Mouse (Mus musculus) forebrain, postnatal 0 days (tissue): ENCODE measurements around the gene Dhrs3. TPM values are rescaled to one million over a fixed set of nuclear protein-coding genes. Genes with fewer than 3 reads are reported as not detected.

Experiments
- ATAC-seq: fragments of 200-750 bp; cut with Nextera tagmentation; 2 replicates; pipeline ENCODE4 v1.8.0; 2017; ENCODE audit warnings: mild to moderate bottlenecking, moderate library complexity
- DNase-seq: peaks from one replicate; pipeline ENCODE4 v3.0.0-alpha.2; 2015
- H3K27ac ChIP-seq: fragments of 300-500 bp; sonication (generic); 2 replicates; pipeline ENCODE4 v1.5.1; 2014; ENCODE audit warnings: low read depth, mild to moderate bottlenecking, antibody characterized with exemption, low read length, moderate library complexity, mixed read lengths
- H3K27me3 ChIP-seq: fragments of 300-500 bp; sonication (generic); 2 replicates; pipeline ENCODE4 v1.6.1; 2014; ENCODE audit warnings: mild to moderate bottlenecking, low read length, mixed read lengths; ENCODE audit not compliant: insufficient read depth
- H3K36me3 ChIP-seq: fragments of 300-500 bp; sonication (generic); 2 replicates; pipeline ENCODE4 v1.6.1; 2014; ENCODE audit warnings: mild to moderate bottlenecking, moderate library complexity; ENCODE audit not compliant: insufficient read depth
- H3K4me1 ChIP-seq: fragments of 300-500 bp; sonication (generic); 2 replicates; pipeline ENCODE4 v1.6.1; 2014; ENCODE audit warnings: antibody characterized with exemption; ENCODE audit not compliant: insufficient read depth
- H3K4me2 ChIP-seq: fragments of 300-500 bp; sonication (generic); 2 replicates; pipeline ENCODE4 v1.6.1; 2014; ENCODE audit warnings: low read depth, mild to moderate bottlenecking, moderate library complexity
- H3K4me3 ChIP-seq: fragments of 300-500 bp; sonication (generic); 2 replicates; pipeline ENCODE4 v1.5.1; 2014; ENCODE audit warnings: low read depth, low read length, mixed read lengths
- H3K9ac ChIP-seq: fragments of 300-500 bp; sonication (generic); 2 replicates; pipeline ENCODE4 v1.6.1; 2014; ENCODE audit warnings: mild to moderate bottlenecking
- H3K9me3 ChIP-seq: fragments of 300-500 bp; sonication (generic); 2 replicates; pipeline ENCODE4 v1.6.1; 2016; ENCODE audit warnings: low read length
- CTCF ChIP-seq: sonication (generic); IDR thresholded peaks from 2 replicates; pipeline ENCODE4 v1.5.1; 2016; ENCODE audit warnings: antibody characterized with exemption, control low read depth, low read depth
- WGBS: fragments of 180-500 bp; shearing (Covaris S2); extraction: QIAGEN DNeasy Blood & Tissue Kit; methylation state at CpG from one replicate; pipeline ENCODE4 v1.1.7; 2014; 5-methylcytosine and 5-hydroxymethylcytosine counted together
- polyA plus RNA-seq: library from polyadenylated mRNA; unstranded; fragments of >200 nt; fragmentation: Nextera tagmentation; extraction: Ambion mirVana; gene quantifications from 2 replicates; pipeline ENCODE4 v1.2.1, GENCODE M21; 2015
- total RNA-seq: library from RNA; depleted of rRNA; stranded (reverse); fragments of >200 nt; gene quantifications from 2 replicates; pipeline ENCODE4 v1.2.3, GENCODE M21; 2014; rRNA removed

Gene Dhrs3
- total RNA-seq (13.6 and 17.5 TPM in 2 replicates), polyA plus RNA-seq (23.0 and 26.2 TPM in 2 replicates)

DNA sequence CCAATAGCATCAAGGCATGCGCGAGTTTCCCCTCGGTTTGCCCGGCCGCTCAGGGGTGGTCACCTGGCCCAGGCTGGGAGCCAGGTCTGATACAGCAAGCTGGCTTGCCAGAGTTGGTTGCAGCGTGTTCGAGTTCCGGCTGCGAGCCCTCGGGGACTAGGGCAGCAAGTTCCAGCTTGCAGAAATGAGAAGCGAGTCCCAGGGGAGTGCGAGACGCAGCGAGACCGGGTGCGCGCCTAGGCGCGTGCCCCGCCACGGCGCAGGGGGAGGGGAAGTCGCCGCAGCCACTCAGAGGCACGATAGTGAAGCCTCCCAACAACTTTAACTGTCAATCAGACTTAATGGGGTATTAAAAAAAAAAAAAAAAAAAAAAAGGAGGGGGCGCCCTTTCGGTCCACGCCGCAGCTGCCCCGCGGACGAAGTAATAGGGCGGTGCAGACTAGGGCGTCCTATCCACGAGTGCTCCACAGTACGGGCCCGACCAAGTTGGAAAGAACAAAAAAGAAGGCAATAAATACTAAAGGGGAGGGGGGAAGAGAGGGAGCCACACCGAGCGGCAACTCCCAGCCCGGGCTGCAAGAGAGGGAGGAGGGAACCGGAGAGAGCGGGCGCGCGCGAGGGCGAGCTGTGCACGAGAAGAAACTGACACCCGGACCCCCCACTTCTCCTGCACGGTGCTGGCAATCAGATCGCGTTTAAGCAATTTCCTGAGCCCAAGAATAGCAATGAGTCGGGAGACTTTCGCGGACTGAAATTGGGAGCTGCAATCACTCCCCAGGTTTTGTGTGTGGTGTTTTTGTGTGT, at the start of gene Dhrs3:
Dhrs3 (plus strand) TSS at position 695 of the 804 bp plus-strand sequence.
- Histone ChIP-seq H3K27me3 (peaks cover 8% of the 10 kb centered on the region), H3K27ac (peak within 1 kb of the TSS; percentile 10; the same call in 1 of the 2 replicates), H3K9me3 (no peaks in the 10 kb centered on the region), H3K4me3 (peak within 1 kb of the TSS; percentile 47), H3K9ac (peak within 1 kb of the TSS; percentile 52), H3K4me1 (peaks cover 3% of the 10 kb centered on the region; the same call in 1 of the 2 replicates), H3K4me2 (peak within 1 kb of the TSS; percentile 90), H3K36me3 (no peaks in the 10 kb centered on the region)
- peak; percentile 69 for DNase-seq
- TF ChIP-seq CTCF = no peak
- under 1% methylated on average over 55 of the region's 55 CpGs for WGBS
- ATAC-seq = peak; percentile 64

DNA sequence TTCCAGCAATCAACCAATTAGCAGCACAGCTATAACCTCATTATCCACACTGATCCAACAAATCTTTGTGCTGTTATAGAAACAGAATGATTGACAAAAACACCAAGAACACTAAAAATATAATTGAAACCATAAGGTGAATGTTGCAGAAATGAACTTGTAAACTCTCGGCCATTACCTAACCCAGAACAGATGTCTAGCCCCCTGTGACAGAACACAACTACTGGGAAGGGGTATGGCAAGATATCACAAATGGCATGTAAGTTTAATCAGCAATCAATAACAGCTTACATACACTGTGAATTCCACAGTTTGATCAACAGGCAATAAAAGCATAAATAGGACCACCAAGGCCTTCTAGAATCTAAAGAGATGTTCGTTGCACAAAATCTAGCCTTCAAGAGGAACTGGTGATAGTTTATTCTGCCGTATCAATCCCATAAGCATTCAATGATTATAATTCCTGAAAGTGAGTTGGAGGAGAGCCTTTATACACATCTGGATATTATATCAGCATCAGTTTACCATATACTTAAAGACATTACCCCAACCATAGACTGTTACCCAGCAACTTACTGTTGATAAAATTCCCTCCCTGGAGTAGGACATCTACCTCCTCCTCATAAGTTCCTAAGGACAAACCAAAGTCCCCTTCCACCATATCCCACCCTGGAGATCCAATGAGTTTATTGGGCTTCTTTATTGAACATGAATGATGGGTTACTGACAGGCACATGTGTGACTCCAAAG, 30.7 kb upstream of the Dhrs3 start:
- ATAC-seq = no peak
- no peak for TF ChIP-seq CTCF
- no peaks in the 10 kb centered on the region for H3K36me3 ChIP-seq
- H3K4me2 ChIP-seq = no peak overlapping the region
- H3K9ac ChIP-seq = no peak overlapping the region
- WGBS = 86% methylated on average over 3 of the region's 3 CpGs
- no peak overlapping the region for H3K27ac ChIP-seq
- no peaks in the 10 kb centered on the region for H3K4me1 ChIP-seq
- H3K27me3 ChIP-seq = no peaks in the 10 kb centered on the region
- no peak for DNase-seq
- no peak overlapping the region for H3K4me3 ChIP-seq
- no peaks in the 10 kb centered on the region for H3K9me3 ChIP-seq

DNA sequence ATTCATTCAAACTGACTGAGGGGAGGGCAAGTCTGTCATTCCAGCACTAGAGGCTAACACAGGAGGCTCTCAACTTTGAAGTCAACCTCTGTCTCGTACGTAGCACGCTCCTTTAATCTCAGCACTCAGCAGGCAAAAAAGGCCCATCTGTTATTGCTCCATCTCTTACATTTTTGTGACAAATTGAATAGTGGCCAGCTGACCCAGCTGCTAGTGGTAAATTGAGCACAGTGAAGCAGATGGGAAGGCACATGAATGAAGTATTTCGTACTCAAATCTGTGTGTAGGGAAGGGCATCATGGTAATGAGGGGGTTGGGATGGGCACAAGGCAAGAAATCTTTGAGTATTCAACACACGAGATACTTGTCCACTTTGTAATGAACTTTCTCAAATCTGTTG, 24.7 kb upstream of the Dhrs3 start:
- no peak for DNase-seq
- Histone ChIP-seq H3K9ac (no peak overlapping the region), H3K36me3 (no peaks in the 10 kb centered on the region), H3K4me1 (no peaks in the 10 kb centered on the region), H3K4me3 (no peak overlapping the region), H3K27me3 (no peaks in the 10 kb centered on the region), H3K4me2 (no peak overlapping the region), H3K9me3 (no peaks in the 10 kb centered on the region), H3K27ac (no peak overlapping the region)
- WGBS = 54% methylated on average over 5 of the region's 5 CpGs
- no peak for TF ChIP-seq CTCF
- ATAC-seq = peak; percentile 54

DNA sequence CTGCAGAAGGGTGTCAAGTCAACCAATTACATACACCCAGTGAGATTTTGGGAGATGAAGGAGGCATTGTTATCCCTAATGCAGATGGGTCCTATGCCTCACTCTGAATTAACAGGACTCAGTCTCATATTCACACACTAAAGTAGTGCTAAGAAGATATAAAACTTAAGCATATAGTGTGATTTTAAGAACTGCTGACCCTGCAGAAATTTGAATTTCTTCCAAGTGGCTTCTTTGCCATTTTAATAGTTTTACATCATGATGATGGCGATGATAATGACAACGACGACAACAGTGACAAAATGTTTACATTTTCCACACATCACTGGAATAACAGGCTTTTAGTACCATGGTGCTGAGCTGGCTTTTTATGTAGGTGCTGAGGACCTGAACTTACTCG, 24.0 kb upstream of the Dhrs3 start:
- WGBS = 92% methylated on average over 4 of the region's 4 CpGs
- Histone ChIP-seq H3K27me3 (no peaks in the 10 kb centered on the region), H3K4me2 (no peak overlapping the region), H3K9me3 (no peaks in the 10 kb centered on the region), H3K9ac (no peak overlapping the region), H3K36me3 (no peaks in the 10 kb centered on the region), H3K4me3 (no peak overlapping the region), H3K4me1 (no peaks in the 10 kb centered on the region), H3K27ac (no peak overlapping the region)
- DNase-seq (no peak), ATAC-seq (no peak)
- no peak for TF ChIP-seq CTCF

DNA sequence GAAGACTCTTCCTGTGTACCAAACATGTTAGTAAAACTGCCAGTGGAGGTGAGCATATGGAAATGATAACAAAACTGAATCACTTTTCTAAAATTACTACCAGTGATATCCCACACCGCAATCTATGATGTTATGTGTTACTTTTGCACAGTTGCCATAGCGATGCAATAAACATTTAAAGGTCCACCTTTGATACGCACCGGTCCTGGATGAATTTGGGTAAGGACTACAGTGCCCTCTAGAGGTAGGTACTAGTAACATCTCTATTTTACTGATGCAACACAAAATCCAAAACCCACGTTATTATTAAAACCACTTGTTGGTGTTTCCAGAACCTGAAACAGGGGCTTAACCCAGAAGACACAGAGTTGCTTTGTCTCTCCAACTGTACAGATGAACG, 19.7 kb upstream of the Dhrs3 start:
- Histone ChIP-seq H3K27ac (no peak overlapping the region), H3K9me3 (no peaks in the 10 kb centered on the region), H3K4me3 (no peak overlapping the region), H3K36me3 (no peaks in the 10 kb centered on the region), H3K4me1 (no peaks in the 10 kb centered on the region), H3K27me3 (no peaks in the 10 kb centered on the region), H3K4me2 (no peak overlapping the region), H3K9ac (no peak overlapping the region)
- TF ChIP-seq CTCF = peak; percentile 40
- no peak for DNase-seq
- no peak for ATAC-seq
- WGBS = 41% methylated on average over 6 of the region's 6 CpGs

DNA sequence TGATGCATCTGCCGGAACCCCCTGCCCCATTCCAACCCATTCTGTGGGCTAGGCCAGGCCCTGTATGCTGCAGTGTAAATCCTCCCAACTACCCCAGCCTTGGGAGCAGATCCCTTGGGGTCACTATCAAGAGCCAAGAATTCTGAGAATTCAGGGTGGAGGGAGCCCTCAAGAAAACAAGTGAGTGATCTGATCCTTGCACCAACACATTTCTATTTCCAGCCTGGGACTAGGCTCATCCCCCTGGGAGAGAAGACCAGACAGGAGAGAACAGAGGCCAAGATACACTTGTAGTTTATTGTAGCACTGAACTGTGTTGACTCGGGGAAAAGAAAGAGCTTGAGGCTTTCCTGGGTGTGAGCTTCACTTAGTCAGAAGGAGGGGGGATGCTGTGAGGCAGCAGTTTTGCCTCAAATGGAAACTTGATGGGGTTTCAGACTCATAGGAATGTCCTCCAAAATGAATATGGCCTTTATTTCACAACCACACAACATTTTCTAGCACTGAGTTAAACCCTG, 17.0 kb upstream of the Dhrs3 start:
- TF ChIP-seq CTCF = no peak

DNA sequence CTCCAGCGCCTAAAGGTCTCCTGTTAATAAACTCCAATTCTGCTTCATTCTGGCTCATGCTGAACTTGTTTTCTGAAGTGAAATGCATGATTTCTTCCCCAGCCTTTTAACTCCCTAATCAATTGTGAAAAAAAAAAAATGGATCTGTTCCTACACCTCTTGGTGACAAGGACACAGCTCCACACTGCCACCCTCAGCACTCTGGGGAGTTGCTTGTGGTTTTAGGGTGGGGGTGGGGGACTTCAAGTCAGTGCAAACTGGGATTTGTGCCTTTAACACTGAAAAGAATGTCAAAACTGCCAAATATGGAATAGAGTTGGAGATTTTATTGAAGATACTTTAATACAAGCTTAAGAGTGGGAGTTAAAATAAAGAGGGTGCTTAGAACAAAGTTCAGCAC, 13.1 kb upstream of the Dhrs3 start:
- ATAC-seq (peak; percentile 65), DNase-seq (no peak)
- H3K27me3 ChIP-seq = no peaks in the 10 kb centered on the region
- WGBS = 51% methylated on average over 1 of the region's 1 CpGs
- TF ChIP-seq CTCF = peak; percentile 36; the same call in 1 of the 2 replicates
- H3K36me3 ChIP-seq = no peaks in the 10 kb centered on the region
- no peak overlapping the region for H3K4me2 ChIP-seq
- H3K9me3 ChIP-seq = no peaks in the 10 kb centered on the region
- no peak overlapping the region for H3K9ac ChIP-seq
- peak overlapping the region; percentile 21; the same call in 1 of the 2 replicates for H3K27ac ChIP-seq
- H3K4me3 ChIP-seq = no peak overlapping the region
- no peaks in the 10 kb centered on the region for H3K4me1 ChIP-seq

More for the DNA sequence above, 17.0 kb upstream of the Dhrs3 start:
- WGBS = 79% methylated on average over 2 of the region's 2 CpGs
- DNase-seq (no peak), ATAC-seq (no peak)
- Histone ChIP-seq H3K27ac (no peak overlapping the region), H3K9me3 (no peaks in the 10 kb centered on the region), H3K4me1 (no peaks in the 10 kb centered on the region), H3K4me3 (no peak overlapping the region), H3K4me2 (no peak overlapping the region), H3K36me3 (no peaks in the 10 kb centered on the region), H3K27me3 (no peaks in the 10 kb centered on the region), H3K9ac (no peak overlapping the region)
